Mouse (Mus musculus) hindbrain, embryonic 11.5 days (tissue): ENCODE measurements at regions not wholly inside any gene's neighbourhood (a gene's known extent, or its start where the extent isn't known, plus 50 kb on each side); places are given as distances from the start of the nearest gene placed in this dataset.

Experiments used
- ATAC-seq: fragments of 200-750 bp; cut with Nextera tagmentation; 2 replicates; pipeline ENCODE4 v1.8.0; 2017; ENCODE audit warnings: mild to moderate bottlenecking, moderate TSS enrichment, moderate library complexity; ENCODE audit not compliant: low FRiP score
- DNase-seq: peaks from one replicate; pipeline ENCODE4 v3.0.0-alpha.2; 2015; ENCODE audit warnings: low spot score
- H3K27ac ChIP-seq: fragments of 300-500 bp; sonication (generic); 2 replicates; pipeline ENCODE4 v1.5.1; 2014; ENCODE audit warnings: mild to moderate bottlenecking, low read depth, low read length
- H3K27me3 ChIP-seq: fragments of 300-500 bp; sonication (generic); 2 replicates; pipeline ENCODE4 v1.6.1; 2014; ENCODE audit warnings: mild to moderate bottlenecking, low read length, moderate library complexity, mixed read lengths; ENCODE audit not compliant: control insufficient read depth, insufficient read depth
- H3K36me3 ChIP-seq: fragments of 300-500 bp; sonication (generic); 2 replicates; pipeline ENCODE4 v1.6.1; 2014; ENCODE audit warnings: mild to moderate bottlenecking, low read length, moderate library complexity, mixed read lengths; ENCODE audit not compliant: control insufficient read depth, insufficient read depth
- H3K4me1 ChIP-seq: fragments of 300-500 bp; sonication (generic); replicated peaks from 2 replicates; pipeline ENCODE4 v1.6.1; 2014; ENCODE audit warnings: low read length, mixed read lengths; ENCODE audit not compliant: control insufficient read depth, insufficient read depth
- H3K4me2 ChIP-seq: fragments of 300-500 bp; sonication (generic); replicated peaks from 2 replicates; pipeline ENCODE4 v1.6.1; 2014; ENCODE audit warnings: mild to moderate bottlenecking, low read depth, low read length
- H3K4me3 ChIP-seq: fragments of 300-500 bp; sonication (generic); 2 replicates; pipeline ENCODE4 v1.5.1; 2014; ENCODE audit warnings: low read depth, low read length
- H3K9ac ChIP-seq: fragments of 300-500 bp; sonication (generic); 2 replicates; pipeline ENCODE4 v1.6.1; 2014; ENCODE audit warnings: low read depth, low read length
- H3K9me3 ChIP-seq: fragments of 300-500 bp; sonication (generic); 2 replicates; pipeline ENCODE4 v1.6.1; 2016; ENCODE audit warnings: low read length; ENCODE audit not compliant: control insufficient read depth
- WGBS: fragments of 180-500 bp; shearing (Covaris S2); extraction: QIAGEN DNeasy Blood & Tissue Kit; methylation state at CpG from one replicate; pipeline ENCODE4 v1.1.7; 2014; 5-methylcytosine and 5-hydroxymethylcytosine counted together

DNA sequence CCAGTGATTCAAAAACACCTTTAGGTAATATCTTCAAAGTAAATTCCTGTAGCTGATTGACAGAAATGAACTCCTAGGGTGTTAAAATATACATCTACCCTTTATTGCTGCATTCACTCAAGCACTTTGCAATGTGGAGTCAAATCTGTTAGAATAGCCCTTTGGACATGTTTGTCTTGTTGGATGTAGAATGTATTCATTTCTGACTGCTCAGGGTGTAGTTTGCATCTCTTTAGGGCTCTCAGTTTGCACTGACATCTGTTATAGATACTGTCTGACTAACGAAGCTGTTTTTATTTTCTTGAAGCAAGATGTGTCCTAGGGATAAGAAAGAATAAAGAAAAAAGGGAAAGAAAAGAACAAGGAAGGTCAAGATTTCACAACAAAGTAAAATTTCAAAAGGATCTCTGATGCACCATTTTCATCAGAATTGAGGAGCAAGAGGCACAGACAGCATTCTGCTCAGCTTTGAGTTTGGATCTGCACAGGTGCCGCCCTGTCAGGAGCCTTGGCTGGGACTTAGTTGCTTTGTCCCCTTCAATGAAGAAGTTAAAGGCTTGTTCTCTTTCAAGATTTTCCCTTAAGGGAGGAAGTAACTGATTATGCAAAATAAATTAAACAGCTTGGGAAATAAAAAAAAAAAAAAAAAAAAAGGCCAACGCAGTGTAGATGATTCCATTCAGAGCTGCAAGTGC lies 308.1 kb downstream of the Serpinb8 start:
- Histone ChIP-seq H3K4me1 (no peaks in the 10 kb centered on the region), H3K9me3 (no peaks in the 10 kb centered on the region), H3K36me3 (no peaks in the 10 kb centered on the region), H3K9ac (no peak overlapping the region), H3K4me3 (no peak overlapping the region), H3K27me3 (no peaks in the 10 kb centered on the region), H3K27ac (no peak overlapping the region), H3K4me2 (no peak overlapping the region)
- ATAC-seq (no peak), DNase-seq (no peak)
- 55% methylated on average over 3 of the region's 3 CpGs for WGBS

DNA sequence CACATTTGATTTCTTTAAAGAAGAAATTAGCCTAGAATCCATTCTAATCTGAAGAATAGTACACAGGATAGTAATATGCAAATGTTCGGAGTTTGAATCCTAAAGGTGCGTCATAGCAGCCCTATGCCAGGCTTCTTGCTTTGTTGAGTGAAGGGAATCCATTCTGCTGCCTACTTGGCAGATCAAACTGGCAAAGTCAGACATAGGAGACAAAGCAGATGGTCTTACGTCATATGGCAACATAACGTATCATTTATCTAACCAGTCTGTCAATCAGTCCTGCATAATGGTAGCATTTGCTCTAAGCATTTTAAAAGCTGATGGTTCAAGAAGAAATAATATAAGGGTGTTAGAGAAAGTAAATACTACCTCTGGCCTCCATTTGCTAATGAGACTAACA lies 309.5 kb downstream of the Serpinb8 start:
- H3K4me2 ChIP-seq: no peak overlapping the region
- H3K9ac ChIP-seq: no peak overlapping the region
- H3K36me3 ChIP-seq: no peaks in the 10 kb centered on the region
- H3K27me3 ChIP-seq: no peaks in the 10 kb centered on the region
- no peaks in the 10 kb centered on the region for H3K9me3 ChIP-seq
- H3K27ac ChIP-seq: no peak overlapping the region
- WGBS: 81% methylated on average over 4 of the region's 4 CpGs
- ATAC-seq (no peak), DNase-seq (no peak)
- H3K4me1 ChIP-seq: no peaks in the 10 kb centered on the region
- H3K4me3 ChIP-seq: no peak overlapping the region

DNA sequence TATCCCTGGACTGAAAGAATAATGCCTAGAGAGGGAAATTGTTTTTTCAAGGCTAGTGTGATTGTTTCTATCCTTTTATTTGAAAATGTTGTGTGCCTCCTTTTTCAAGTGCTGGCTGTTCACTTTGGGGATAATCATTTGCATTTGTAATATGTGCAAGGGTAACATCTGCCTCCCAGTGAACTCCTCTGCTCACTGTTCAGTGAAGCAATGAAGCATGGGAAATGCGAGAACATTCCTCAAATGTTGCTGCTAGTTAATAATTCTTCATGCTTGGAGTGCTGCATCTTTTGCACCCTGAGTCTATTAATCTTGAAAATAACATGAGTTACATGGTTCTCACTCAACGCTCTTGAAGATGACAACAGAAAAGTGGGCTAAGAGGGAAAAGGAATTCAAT lies 310.6 kb downstream of the Serpinb8 start:
- H3K4me3 ChIP-seq: no peak overlapping the region
- ATAC-seq: peak; percentile 67
- no peaks in the 10 kb centered on the region for H3K4me1 ChIP-seq

DNA sequence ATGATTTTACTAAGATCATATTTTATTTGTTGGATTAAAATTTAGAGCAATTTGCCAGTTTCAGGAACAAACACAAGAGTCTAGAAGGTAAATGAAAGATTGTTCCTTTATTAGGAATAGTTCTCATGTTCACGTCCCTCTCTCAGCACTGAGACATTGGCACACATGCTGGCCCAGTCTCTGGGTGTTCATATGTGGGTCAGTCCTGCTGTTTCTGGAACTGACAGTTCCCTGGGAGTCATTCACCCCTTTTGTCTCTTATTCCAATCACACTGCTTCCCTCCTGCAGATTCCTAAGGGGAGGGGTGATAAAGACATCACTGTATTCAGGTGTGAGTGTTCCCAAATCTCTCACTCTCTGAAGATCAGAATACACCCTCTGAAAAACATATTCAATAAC lies 311.1 kb downstream of the Serpinb8 start:
- no peak overlapping the region for H3K4me2 ChIP-seq
- WGBS: 55% methylated on average over 1 of the region's 1 CpGs
- ATAC-seq: peak; percentile 71
- H3K27ac ChIP-seq: no peak overlapping the region
- no peaks in the 10 kb centered on the region for H3K27me3 ChIP-seq
- H3K9ac ChIP-seq: no peak overlapping the region
- no peak for DNase-seq
- no peaks in the 10 kb centered on the region for H3K4me1 ChIP-seq
- H3K4me3 ChIP-seq: no peak overlapping the region
- no peaks in the 10 kb centered on the region for H3K9me3 ChIP-seq
- no peaks in the 10 kb centered on the region for H3K36me3 ChIP-seq

More for the DNA sequence above, 310.6 kb downstream of the Serpinb8 start:
- H3K4me2 ChIP-seq: no peak overlapping the region
- H3K27me3 ChIP-seq: no peaks in the 10 kb centered on the region
- WGBS: 33% methylated on average over 2 of the region's 2 CpGs
- no peaks in the 10 kb centered on the region for H3K9me3 ChIP-seq
- H3K9ac ChIP-seq: no peak overlapping the region
- no peak overlapping the region for H3K27ac ChIP-seq
- DNase-seq: no peak
- H3K36me3 ChIP-seq: no peaks in the 10 kb centered on the region

DNA sequence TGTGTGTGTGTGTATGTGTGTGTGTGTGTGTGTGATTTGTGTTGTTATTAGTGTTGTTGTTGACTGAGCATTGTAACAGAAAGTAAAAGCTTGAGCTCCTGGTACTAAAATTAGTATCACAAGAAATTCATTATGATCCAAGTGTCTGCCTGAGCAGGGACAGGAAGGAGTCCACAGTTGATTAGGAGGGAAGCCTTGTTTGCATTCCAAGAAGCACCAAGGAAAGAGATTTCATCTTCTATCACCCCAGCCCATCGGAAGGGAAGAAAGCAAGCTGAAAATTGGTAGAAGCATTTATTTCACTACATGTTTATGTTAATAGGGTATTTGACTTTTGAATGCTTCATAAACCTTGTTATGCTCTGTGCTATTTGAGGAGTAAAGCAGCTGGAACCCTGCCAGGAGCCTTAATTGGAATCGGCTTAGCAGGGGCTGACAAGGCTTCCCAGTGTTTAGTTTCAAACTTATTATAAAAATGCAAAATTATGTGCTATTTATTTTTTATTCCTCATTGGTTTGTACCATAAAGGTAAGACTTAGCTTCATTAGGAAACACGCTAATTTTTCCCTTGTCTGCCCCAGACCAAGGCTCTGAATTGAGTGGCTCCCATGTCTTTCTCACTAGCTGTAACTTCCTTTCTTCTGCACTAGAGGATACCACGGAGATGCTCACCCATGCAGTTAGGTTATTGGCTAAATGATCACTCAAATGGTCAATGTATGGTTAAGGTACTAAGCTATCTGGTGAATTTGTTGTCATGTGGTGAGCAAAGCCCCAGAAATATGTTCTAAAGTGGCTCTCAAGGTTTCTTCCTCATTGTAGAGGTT lies 318.6 kb downstream of the Serpinb8 start:
- H3K9me3 ChIP-seq: no peaks in the 10 kb centered on the region
- no peak overlapping the region for H3K4me2 ChIP-seq
- DNase-seq (no peak), ATAC-seq (no peak)
- H3K9ac ChIP-seq: no peak overlapping the region
- H3K4me3 ChIP-seq: no peak overlapping the region
- WGBS: 79% methylated on average over 4 of the region's 4 CpGs
- no peak overlapping the region for H3K27ac ChIP-seq
- no peaks in the 10 kb centered on the region for H3K4me1 ChIP-seq
- no peaks in the 10 kb centered on the region for H3K36me3 ChIP-seq
- no peaks in the 10 kb centered on the region for H3K27me3 ChIP-seq

DNA sequence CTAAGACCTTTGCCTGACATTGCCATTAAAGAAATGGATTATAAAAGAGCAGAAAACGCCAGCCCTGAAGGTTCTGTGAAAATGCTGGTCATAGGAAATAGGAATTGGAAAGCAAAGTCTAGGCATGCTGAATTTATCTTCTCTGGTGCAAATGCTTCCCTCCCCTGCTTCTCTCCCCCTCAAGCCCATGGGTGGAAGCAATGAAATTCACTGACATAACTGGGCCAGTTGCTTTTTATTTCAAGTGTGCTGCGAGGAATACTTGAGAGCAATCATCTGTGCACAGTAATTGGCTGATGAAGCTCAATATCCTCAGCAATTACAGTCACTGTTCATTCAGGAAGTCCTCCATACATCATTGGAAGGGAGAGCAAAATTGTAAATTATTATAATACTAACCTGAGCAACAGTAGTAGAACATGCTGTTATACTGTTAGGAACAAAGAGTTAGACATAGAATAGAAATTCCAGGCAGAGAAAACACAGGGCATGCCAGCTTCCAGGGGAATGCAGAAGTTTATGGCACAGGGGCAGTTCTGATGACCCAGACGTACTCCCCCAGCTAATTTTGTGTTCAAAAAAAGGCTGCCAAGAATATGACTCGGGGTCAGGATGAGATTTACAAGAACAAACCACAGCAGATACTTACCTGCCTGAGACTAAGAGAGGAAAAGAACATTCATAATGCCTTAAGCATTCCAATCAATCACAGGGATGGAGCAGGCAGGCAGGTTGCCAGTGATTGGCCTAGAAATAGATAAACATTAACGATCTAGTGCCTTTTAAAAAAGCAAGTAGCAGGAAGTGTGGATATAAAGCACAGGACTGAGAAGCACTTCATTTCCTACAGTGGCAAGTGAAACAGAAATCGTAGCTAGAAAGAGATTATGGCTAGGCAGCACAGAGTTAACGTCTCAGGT lies 325.1 kb downstream of the Serpinb8 start:
- no peak overlapping the region for H3K4me3 ChIP-seq
- H3K27ac ChIP-seq: no peak overlapping the region
- ATAC-seq (no peak), DNase-seq (no peak)
- 73% methylated on average over 7 of the region's 7 CpGs for WGBS
- no peaks in the 10 kb centered on the region for H3K36me3 ChIP-seq
- no peak overlapping the region for H3K4me2 ChIP-seq
- no peaks in the 10 kb centered on the region for H3K27me3 ChIP-seq
- no peak overlapping the region for H3K9ac ChIP-seq
- no peaks in the 10 kb centered on the region for H3K4me1 ChIP-seq
- no peaks in the 10 kb centered on the region for H3K9me3 ChIP-seq

DNA sequence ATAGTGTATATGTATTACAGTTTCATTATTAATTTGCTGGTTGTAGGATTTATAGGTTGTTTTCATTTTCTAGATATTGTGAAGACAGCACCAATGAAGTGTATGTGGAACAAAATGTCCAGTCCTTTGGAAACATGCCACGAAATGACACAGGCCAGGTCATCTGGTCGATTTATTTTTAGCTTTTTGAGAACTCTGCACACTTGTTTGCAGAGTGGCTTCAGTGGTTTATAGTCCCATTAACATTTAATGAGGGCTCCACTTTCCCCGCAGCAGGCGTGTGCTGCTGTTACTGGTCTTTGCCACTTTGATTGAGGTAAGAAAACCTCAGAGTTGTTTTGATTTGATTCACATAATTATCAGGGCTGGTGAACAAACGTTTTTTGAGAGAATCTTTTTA lies 327.2 kb downstream of the Serpinb8 start:
- DNase-seq (no peak), ATAC-seq (no peak)
- no peaks in the 10 kb centered on the region for H3K9me3 ChIP-seq
- WGBS: 76% methylated on average over 5 of the region's 5 CpGs
- H3K27me3 ChIP-seq: no peaks in the 10 kb centered on the region
- no peaks in the 10 kb centered on the region for H3K36me3 ChIP-seq
- no peak overlapping the region for H3K27ac ChIP-seq
- H3K9ac ChIP-seq: no peak overlapping the region
- H3K4me3 ChIP-seq: no peak overlapping the region
- H3K4me1 ChIP-seq: no peaks in the 10 kb centered on the region
- H3K4me2 ChIP-seq: no peak overlapping the region

DNA sequence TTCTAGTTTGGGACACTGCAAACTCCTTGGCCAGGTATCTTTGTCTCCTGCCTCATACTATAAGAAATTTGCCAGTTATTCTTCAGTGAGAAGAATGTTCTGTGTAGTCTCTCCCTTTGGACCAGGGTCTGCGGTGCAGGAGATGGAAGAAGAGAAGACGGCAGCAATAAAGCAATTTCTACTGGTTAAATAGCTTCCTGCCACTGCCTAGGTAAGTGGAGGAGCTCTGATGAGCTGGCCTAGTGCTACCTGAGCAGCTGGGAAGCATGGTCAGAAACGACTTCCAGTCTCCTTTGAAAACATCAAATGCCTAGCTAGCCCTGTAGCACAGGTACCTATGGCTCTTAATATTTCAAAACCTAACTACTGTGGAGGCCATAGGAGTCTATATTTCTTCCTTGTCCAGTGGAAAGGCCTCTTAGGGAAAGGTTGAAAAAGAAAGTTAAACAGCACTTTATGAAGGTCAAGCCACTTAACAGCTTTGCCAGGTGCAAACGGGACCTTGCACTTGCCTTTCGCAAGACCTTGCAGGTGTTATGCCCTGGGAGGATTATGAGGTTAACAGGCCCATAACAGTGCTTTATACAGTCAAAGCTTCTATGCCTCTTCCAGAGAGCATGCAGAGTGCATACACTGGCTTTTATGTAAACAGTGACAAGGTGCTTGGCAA lies 351.9 kb downstream of the Serpinb8 start:
- H3K27ac ChIP-seq: no peak overlapping the region
- no peak overlapping the region for H3K4me2 ChIP-seq
- H3K27me3 ChIP-seq: no peaks in the 10 kb centered on the region
- no peak for DNase-seq
- H3K4me3 ChIP-seq: no peak overlapping the region
- no peaks in the 10 kb centered on the region for H3K4me1 ChIP-seq
- no peak overlapping the region for H3K9ac ChIP-seq
- no peaks in the 10 kb centered on the region for H3K36me3 ChIP-seq
- 86% methylated on average over 5 of the region's 5 CpGs for WGBS
- no peak for ATAC-seq
- no peaks in the 10 kb centered on the region for H3K9me3 ChIP-seq
